In genomic region chr6:34907696-34908260, GRCm38 (mm10) we compare ENCODE assay signal across 15 mouse cellular contexts. TPM values are rescaled to one million over a fixed set of nuclear protein-coding genes. Genes with fewer than 3 reads are reported as not detected.
A peak's percentile ranks its signal among the peaks of the same experiment; 100 is the strongest.
DNase-seq lines count a peak whose midpoint lies in the region; ATAC-seq and TF ChIP-seq lines count a peak whose summit lies in the region.
"Had no signal": no experiment of that assay in that cellular context is flagged by ENCODE, and none has a peak within 500 bp of the region (broad histone marks: within the 10 kb centered on the region; RNA-seq: fewer than 3 reads in every experiment).

No protein-coding gene starts in this region.

- 53% methylated on average over 18 of the region's 18 CpGs for WGBS in kidney, adult 2 months
- WGBS in liver, embryonic 12.5 days (ENCODE audit: insufficient replicate concordance): 61% methylated on average over 18 of the region's 18 CpGs

- peak overlapping the region; percentile 82 for H3K27ac ChIP-seq in kidney, adult 2 months (ENCODE audit: insufficient read depth, low read depth, low read length)
- H3K27ac ChIP-seq in liver, embryonic 12.5 days: peak overlapping the region; percentile 98

- peak; percentile 38 for ATAC-seq in liver, embryonic 12.5 days
- ATAC-seq: intestine, embryonic 16.5 days had no signal

- H3K4me2 ChIP-seq in liver, embryonic 12.5 days: peak overlapping the region; percentile 79

- H3K27me3 ChIP-seq in kidney, adult 2 months (replicated peaks; ENCODE audit: control insufficient read depth, insufficient read depth, low read length): no peaks in the 10 kb centered on the region
- H3K27me3 ChIP-seq in liver, embryonic 12.5 days (replicated peaks): no peaks in the 10 kb centered on the region

- H3K4me3 ChIP-seq in kidney, adult 2 months (ENCODE audit: insufficient read depth, low read depth, low read length): no peak overlapping the region
- peak overlapping the region; percentile 39 for H3K4me3 ChIP-seq in liver, embryonic 12.5 days

- H3K9me3 ChIP-seq in liver, embryonic 12.5 days (replicated peaks): no peaks in the 10 kb centered on the region

- H3K4me1 ChIP-seq in kidney, adult 2 months (ENCODE audit: control insufficient read depth, insufficient read depth, low read length): peaks cover 27% of the 10 kb centered on the region
- peaks cover 79% of the 10 kb centered on the region for H3K4me1 ChIP-seq in liver, embryonic 12.5 days

- DNase-seq in kidney, adult 2 months: peak; percentile 65
- DNase-seq in kidney, postnatal 4 days: no peak
- DNase-seq in spleen, postnatal 10 days (ENCODE audit: low spot score in 2 of 2): peak; percentile 34 to 42
- no peak for DNase-seq in spleen, adult 12 weeks (ENCODE audit: low spot score)
- no peak for DNase-seq in yolk sac, embryonic 10.5 days (ENCODE audit: low spot score)
- no peak for DNase-seq in right cerebral cortex, postnatal 14 days
- DNase-seq: adrenal gland, postnatal 14 days; cerebellum, adult 2 months; thymus, postnatal 4 days had no signal

- TF ChIP-seq POLR2A in kidney, adult 2 months (IDR thresholded peaks at IDR 0.05; ENCODE audit: low read depth, low read length): no peak

- no peaks in the 10 kb centered on the region; the same call in 1 of the 2 replicates for H3K36me3 ChIP-seq in kidney, adult 2 months (ENCODE audit: control insufficient read depth, insufficient read depth, low read length)
- H3K36me3 ChIP-seq in liver, embryonic 12.5 days: peaks cover 62% of the 10 kb centered on the region

- peak overlapping the region; percentile 67 for H3K9ac ChIP-seq in liver, embryonic 12.5 days

- TF ChIP-seq CTCF in kidney, adult 2 months (conservative IDR thresholded peaks at IDR 0.05; ENCODE audit: insufficient read depth, insufficient read length, low read depth, low read length): no peak

RNA-seq across cellular contexts. Expression of gene Wdr91, which starts 2.9 kb away (rescaled TPM):
- 56.0 and 60.5 TPM in 2 replicates for polyA plus RNA-seq in kidney, adult 2 months (2012; rRNA removed)
- polyA plus RNA-seq in liver, embryonic 12.5 days (2016; fragmentation: Nextera tagmentation; extraction: Ambion mirVana): 14.2 and 18.6 TPM in 2 replicates

RNA-seq across cellular contexts. Expression of gene Stra8, which starts 12.2 kb away (rescaled TPM):
- not detected in 2 replicates for polyA plus RNA-seq in kidney, adult 2 months (2012; rRNA removed)
- polyA plus RNA-seq in liver, embryonic 12.5 days (2016; fragmentation: Nextera tagmentation; extraction: Ambion mirVana): not detected in 2 replicates
- polyA plus RNA-seq: cerebellum, adult 2 months; embryonic facial prominence, embryonic 11.5 days; heart, postnatal 0 days; intestine, embryonic 16.5 days; neural tube, embryonic 11.5 days; stomach, embryonic 16.5 days had no signal

RNA-seq across cellular contexts. Expression of gene Cyren, which starts 29.9 kb away (rescaled TPM):
- polyA plus RNA-seq in kidney, adult 2 months (2012; rRNA removed): 6.4 and 6.7 TPM in 2 replicates
- 16.0 and 16.5 TPM in 2 replicates for polyA plus RNA-seq in liver, embryonic 12.5 days (2016; fragmentation: Nextera tagmentation; extraction: Ambion mirVana)

RNA-seq across cellular contexts. Expression of gene Tmem140, which starts 44.8 kb away (rescaled TPM):
- polyA plus RNA-seq in kidney, adult 2 months (2012; rRNA removed): 37.5 and 43.8 TPM in 2 replicates
- 2.6 and 3.7 TPM in 2 replicates for polyA plus RNA-seq in liver, embryonic 12.5 days (2016; fragmentation: Nextera tagmentation; extraction: Ambion mirVana)

Comparison
In these comparisons a context has a peak if more than half of its experiments do, and no peak if none do; other contexts are left out.
1. DNase-seq: peak in kidney, adult 2 months (single experiment) and spleen, postnatal 10 days (2 of 2); none in kidney, postnatal 4 days (0 of 2), spleen, adult 12 weeks (single experiment), yolk sac, embryonic 10.5 days (single experiment) and right cerebral cortex, postnatal 14 days (single experiment).